Mouse (Mus musculus) ES-Bruce4 (cell line): ENCODE results near the gene Rp9. TPM values are rescaled to one million over a fixed set of nuclear protein-coding genes. Genes with fewer than 3 reads are reported as not detected.

Source experiments
- H3K27ac ChIP-seq: 2 replicates; pipeline ENCODE4 v1.5.1; 2012; ENCODE audit warnings: low read length, inconsistent platforms; ENCODE audit not compliant: insufficient read depth
- H3K27me3 ChIP-seq: 2 replicates; pipeline ENCODE4 v1.6.1; 2012; ENCODE audit warnings: mild to moderate bottlenecking, low read length, inconsistent platforms; ENCODE audit not compliant: control insufficient read depth, poor library complexity, insufficient read depth, severe bottlenecking
- H3K36me3 ChIP-seq: 2 replicates; pipeline ENCODE4 v1.6.1; 2012; ENCODE audit warnings: inconsistent platforms, mild to moderate bottlenecking, low read length, moderate library complexity; ENCODE audit not compliant: control insufficient read depth, poor library complexity, insufficient read depth, severe bottlenecking
- H3K4me1 ChIP-seq: one replicate; pipeline ENCODE4 v1.8.1; 2011; ENCODE audit warnings: low read length; ENCODE audit not compliant: control insufficient read depth, insufficient read depth
- H3K4me3 ChIP-seq: 2 replicates; pipeline ENCODE4 v1.5.1; 2011; ENCODE audit warnings: low read depth, mild to moderate bottlenecking, low read length
- H3K9ac ChIP-seq: 2 replicates; pipeline ENCODE4 v1.6.1; 2012; ENCODE audit warnings: low read depth, mild to moderate bottlenecking, inconsistent platforms; ENCODE audit not compliant: poor library complexity, severe bottlenecking
- H3K9me3 ChIP-seq: replicated peaks from 2 replicates; pipeline ENCODE4 v1.6.1; 2012; ENCODE audit warnings: mild to moderate bottlenecking, low read length, inconsistent platforms; ENCODE audit not compliant: control insufficient read depth, poor library complexity, insufficient read depth, severe bottlenecking
- CTCF ChIP-seq: IDR thresholded peaks from one replicate; pipeline ENCODE4 v1.8.1; 2011; ENCODE audit warnings: low read depth, low read length
- EP300 ChIP-seq: IDR thresholded peaks from 2 replicates; pipeline ENCODE4 v1.6.1; 2011; ENCODE audit warnings: low read depth, low read length; ENCODE audit not compliant: insufficient read depth
- POLR2A ChIP-seq: IDR thresholded peaks from one replicate; pipeline ENCODE4 v1.8.1; 2011; ENCODE audit warnings: low read length; ENCODE audit not compliant: insufficient read depth
- polyA plus RNA-seq: library from polyadenylated mRNA; stranded (reverse); fragments of >200 nt; gene quantifications from 2 replicates; pipeline ENCODE4 v1.2.4, GENCODE M21; 2011; ENCODE audit warnings: low read depth; ENCODE audit not compliant: missing spikeins, insufficient read depth, insufficient read length

The Rp9 gene
- polyA plus RNA-seq, 1 experiment, result 42.8 TPM

DNA sequence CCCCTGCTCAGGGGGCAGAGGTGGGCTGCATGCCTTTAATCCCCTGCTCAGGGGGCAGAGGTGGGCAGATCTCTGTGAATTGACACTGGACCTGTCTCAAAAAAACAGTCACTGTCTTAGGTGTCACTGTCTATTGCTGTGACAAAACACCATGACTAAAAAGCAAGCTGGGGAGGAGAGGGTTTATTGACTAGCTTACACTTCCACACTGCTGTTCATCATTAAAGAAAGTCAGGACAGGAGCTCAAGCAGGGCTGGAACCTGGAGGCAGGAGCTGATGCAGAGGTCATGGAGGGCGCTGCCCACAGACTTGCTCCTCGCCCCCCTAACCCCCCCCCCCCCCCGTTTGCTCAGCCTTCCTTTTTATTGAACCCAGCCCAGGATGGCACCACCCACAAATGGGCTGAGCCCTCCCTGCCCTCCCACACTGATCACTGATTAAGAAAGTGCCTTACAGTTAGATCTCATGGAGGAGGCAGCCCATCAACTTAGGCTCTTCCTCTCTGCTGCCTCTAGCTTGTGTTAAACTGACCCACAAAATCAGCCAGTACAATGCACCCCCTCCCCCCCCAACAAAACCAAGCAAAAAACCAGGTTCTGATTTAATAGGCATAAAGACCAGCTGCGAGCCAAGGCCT, 41.4 kb downstream of the Rp9 start:
- TF ChIP-seq EP300, result no peak
- no peak for TF ChIP-seq POLR2A
- no peak for TF ChIP-seq CTCF
- Histone ChIP-seq H3K27me3 (no peaks in the 10 kb centered on the region), H3K4me1 (no peaks in the 10 kb centered on the region), H3K27ac (no peak overlapping the region), H3K9me3 (no peaks in the 10 kb centered on the region), H3K36me3 (no peaks in the 10 kb centered on the region), H3K4me3 (no peak overlapping the region), H3K9ac (no peak overlapping the region)

DNA sequence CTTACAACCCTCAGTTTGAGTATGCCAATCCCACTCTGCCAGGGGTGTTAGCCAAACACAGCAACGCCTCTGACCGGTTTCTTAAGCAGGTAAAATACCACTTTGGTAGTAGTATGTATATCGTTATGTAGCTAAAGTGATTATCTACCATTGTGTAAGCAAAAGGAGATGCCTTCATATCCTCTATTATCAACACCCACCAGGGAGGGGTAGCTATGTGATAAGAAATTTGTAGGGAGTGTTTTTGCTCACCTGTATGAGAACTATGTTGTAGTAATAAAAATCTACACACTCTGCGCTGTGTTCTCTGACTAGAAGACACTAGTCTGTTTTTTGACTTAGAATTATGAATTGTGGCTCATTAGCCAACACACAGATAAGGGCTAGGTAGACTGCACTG, 44.8 kb downstream of the Rp9 start:
- H3K9me3 ChIP-seq, result no peaks in the 10 kb centered on the region
- H3K4me3 ChIP-seq, result no peak overlapping the region
- H3K4me1 ChIP-seq, result peaks cover 1% of the 10 kb centered on the region
- H3K27ac ChIP-seq, result no peak overlapping the region
- H3K36me3 ChIP-seq, result no peaks in the 10 kb centered on the region
- no peak for TF ChIP-seq CTCF
- no peak for TF ChIP-seq POLR2A
- TF ChIP-seq EP300, result no peak
- no peaks in the 10 kb centered on the region for H3K27me3 ChIP-seq
- no peak overlapping the region for H3K9ac ChIP-seq

DNA sequence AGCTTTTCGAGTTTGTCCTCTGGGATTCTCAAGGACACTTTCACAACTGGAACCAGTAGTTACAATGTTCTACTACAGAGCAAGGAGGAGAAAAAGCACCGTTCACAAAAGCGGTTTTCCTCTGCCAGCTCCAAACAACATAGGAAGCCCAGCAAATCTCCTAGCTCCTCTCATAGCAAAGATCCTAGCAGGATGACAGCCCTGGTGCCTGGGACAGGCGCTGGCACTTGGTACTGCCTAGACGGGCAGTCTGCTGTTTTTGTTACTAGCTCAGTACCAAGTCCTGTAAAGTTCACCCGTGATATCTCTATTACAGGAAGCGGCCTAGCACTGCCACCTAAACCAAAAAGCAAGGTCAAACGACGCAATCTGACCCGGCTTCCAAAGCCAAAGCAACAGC, 45.3 kb downstream of the Rp9 start:
- TF ChIP-seq EP300 (no peak), POLR2A (no peak), CTCF (no peak)
- no peak overlapping the region for H3K9ac ChIP-seq
- no peaks in the 10 kb centered on the region for H3K27me3 ChIP-seq
- no peak overlapping the region for H3K4me3 ChIP-seq
- H3K36me3 ChIP-seq, result no peaks in the 10 kb centered on the region
- H3K9me3 ChIP-seq, result no peaks in the 10 kb centered on the region
- peaks cover 1% of the 10 kb centered on the region for H3K4me1 ChIP-seq
- no peak overlapping the region for H3K27ac ChIP-seq

DNA sequence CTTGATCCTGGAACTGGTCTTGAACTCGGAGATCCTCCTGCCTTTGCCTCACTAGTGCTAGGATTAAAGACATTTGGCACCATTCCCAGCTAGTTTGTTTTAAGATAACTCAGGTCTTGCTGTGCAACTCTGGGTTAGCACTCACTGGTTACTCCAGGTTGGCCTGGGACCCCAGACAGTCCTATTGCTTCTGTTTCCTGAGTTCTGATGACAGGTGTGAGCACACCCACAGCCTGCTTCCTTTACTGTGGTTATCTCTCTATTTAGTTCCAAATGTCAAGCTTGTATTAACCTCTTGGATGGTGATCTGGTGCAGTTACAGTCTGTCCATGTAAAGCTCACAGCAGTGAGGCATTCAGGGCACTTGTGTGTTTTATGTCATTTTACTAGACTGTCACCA, 46.0 kb downstream of the Rp9 start:
- Histone ChIP-seq H3K4me3 (no peak overlapping the region), H3K4me1 (peaks cover 1% of the 10 kb centered on the region), H3K27ac (no peak overlapping the region), H3K9me3 (no peaks in the 10 kb centered on the region), H3K9ac (no peak overlapping the region), H3K27me3 (no peaks in the 10 kb centered on the region), H3K36me3 (no peaks in the 10 kb centered on the region)
- no peak for TF ChIP-seq POLR2A
- TF ChIP-seq CTCF, result no peak
- TF ChIP-seq EP300, result no peak

DNA sequence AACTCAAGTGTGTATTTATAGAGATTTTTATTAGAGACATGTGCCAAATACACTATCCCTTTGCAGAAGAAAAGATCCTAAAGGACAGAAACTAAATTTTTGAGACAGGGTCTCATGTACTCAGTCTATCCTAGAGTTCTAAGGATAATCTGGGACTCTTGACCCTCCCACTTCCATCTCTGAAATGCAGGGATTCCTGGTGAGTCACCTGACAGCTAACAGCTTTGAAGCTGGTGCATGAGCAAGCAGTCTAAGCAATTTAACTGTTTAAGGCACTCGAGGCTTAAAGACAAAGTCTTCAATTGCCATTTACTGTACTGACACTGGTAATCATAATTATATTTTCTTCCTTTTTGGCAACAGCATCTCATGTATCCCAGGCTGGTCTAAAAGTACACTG, 47.0 kb downstream of the Rp9 start:
- H3K4me1 ChIP-seq, result peaks cover 1% of the 10 kb centered on the region
- no peak overlapping the region for H3K9ac ChIP-seq
- H3K27me3 ChIP-seq, result no peaks in the 10 kb centered on the region
- no peak overlapping the region for H3K27ac ChIP-seq
- no peak for TF ChIP-seq EP300
- TF ChIP-seq POLR2A, result no peak
- no peak for TF ChIP-seq CTCF
- H3K4me3 ChIP-seq, result no peak overlapping the region
- no peaks in the 10 kb centered on the region for H3K36me3 ChIP-seq
- H3K9me3 ChIP-seq, result no peaks in the 10 kb centered on the region

DNA sequence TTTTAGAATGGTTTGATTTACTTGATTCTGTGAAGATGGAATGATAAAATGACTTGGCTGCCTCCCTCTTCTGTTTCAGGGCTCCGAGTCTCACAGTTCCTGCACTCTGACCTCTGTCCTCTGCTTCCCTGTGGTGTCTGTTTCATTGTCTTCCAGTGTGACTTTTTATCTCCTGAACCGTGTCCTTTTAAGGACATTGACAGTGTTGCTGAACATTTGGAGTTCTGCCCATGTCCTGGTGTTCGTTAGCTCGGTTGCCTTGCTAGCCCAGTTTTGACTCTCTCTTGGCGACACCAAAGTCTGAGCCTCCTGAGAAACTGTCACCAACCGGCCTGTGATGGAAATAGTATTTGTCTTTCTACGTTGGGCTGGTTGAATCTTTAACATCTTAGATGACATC, 49.1 kb downstream of the Rp9 start:
- no peaks in the 10 kb centered on the region for H3K27me3 ChIP-seq
- H3K27ac ChIP-seq, result no peak overlapping the region
- H3K9ac ChIP-seq, result no peak overlapping the region
- H3K4me3 ChIP-seq, result no peak overlapping the region
- no peaks in the 10 kb centered on the region for H3K36me3 ChIP-seq
- TF ChIP-seq POLR2A (no peak), EP300 (no peak), CTCF (no peak)
- H3K4me1 ChIP-seq, result peaks cover 1% of the 10 kb centered on the region
- no peaks in the 10 kb centered on the region for H3K9me3 ChIP-seq
